Mouse (Mus musculus) C2C12 (cell line): ENCODE results near the gene Gm20538.

Experiments used
- CTCF ChIP-seq: IDR thresholded peaks from one replicate; pipeline ENCODE4 v1.5.1; 2011; ENCODE audit not compliant: control insufficient read depth, insufficient read depth, insufficient read length
- MYOG ChIP-seq: IDR thresholded peaks from one replicate; pipeline ENCODE4 v1.6.1; 2011; ENCODE audit not compliant: control insufficient read depth, insufficient read length; ENCODE audit errors: extremely low read depth

DNA sequence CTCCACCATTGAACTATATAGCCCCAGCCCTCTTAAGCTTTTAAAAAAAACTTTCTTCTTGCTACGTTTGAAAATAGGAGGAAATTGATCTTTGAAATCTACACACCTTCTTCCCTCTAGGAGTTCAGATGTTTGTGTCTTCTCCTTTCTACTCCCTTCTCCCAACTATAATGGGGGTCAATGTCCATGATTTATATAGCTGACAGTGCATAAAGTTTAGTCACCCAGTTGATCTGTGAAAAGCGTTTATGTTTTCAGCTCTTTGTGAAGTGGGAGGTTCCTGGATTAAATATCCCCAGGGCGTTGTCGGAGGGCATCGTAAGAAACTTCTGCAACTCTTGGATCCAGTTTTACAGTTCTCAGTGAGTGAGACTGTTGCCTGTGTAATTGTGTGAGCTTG lies 52.4 kb downstream of the Gm20538 start:
- TF ChIP-seq CTCF (no peak), MYOG (no peak)
